Mouse (Mus musculus) heart, adult 11 months (tissue): ENCODE data around the gene Cacna1c.

Source experiments
- DNase-seq: peaks from one replicate; pipeline ENCODE4 v3.0.0; 2022

Gene Cacna1c

DNA sequence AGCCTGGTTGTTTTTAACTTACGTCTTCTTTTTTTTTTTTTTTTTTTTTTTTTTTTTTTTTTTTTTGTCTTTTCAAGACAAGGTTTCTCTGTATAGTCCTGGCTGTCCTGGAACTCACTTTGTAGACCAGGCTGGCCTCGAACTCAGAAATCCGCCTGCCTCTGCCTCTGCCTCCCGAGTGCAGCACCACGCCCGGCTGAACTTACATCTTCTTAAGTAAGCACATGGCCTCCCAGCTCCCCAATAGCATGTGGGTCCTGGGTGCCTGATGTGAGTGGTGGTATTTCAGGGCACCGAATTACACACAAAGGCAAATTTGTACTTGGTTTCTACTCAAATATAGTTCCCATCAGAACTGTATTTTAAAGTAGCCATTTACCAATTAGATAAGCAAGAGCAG lies 9.8 kb upstream of the Cacna1c start:
- peak; percentile 56 for DNase-seq

DNA sequence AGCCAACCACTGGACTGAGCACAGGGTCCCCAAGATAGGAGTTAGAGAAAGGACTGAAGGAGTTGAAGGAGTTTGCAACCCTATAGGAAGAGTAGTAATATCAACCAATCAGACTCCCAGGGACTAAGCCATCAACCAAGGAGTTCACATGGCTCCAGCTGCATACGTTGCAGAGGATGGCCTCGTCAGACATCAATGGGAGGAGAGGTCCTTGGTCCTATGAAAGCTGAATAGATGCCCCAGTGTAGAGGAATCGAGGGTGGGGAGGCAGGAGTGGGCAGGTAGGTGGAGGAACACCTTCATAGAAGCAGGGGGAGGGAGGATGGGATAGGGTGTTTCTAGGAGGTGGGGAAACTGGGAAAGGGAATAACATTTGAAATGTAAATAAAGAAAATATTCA lies 8.7 kb upstream of the Cacna1c start:
- peak; percentile 80 for DNase-seq

DNA sequence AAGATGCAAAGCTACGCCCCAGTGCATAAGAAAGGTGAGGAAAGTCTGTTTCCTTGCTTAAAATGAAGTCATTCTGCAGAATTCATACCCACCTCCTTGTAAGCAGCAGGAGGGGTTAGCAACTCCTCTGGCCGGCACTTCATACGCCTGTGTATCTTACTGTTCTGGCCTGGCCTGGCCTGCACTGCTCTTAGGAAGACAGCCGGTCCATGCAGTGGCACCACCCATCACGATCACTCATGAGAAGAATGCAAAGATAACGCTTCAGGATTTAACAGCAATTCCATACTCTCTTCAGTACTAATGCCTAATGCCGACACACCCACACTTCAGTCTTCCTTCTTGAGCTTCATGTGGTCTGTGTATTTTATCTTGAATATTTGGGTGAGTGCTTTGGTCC lies 8.1 kb upstream of the Cacna1c start:
- DNase-seq: peak; percentile 80

DNA sequence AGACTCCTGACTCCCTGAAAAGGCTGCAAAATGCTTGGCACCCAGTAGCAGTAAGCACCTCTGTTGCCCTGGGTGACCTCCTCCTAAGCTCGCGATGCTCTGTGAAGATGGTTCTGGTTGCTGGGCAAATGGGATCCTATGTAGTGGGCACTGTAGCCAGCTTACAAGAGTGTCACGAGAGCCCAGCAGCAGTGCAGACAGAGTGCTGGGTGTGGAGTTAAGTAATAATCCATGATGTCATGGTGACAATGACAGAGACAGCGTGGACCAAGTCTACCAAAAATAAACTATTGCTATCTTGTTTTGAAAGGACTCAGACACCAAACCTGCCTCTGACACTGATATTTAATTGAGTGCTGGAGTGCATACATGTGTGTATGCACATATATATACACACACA lies 5.4 kb upstream of the Cacna1c start:
- DNase-seq: peak; percentile 91

DNA sequence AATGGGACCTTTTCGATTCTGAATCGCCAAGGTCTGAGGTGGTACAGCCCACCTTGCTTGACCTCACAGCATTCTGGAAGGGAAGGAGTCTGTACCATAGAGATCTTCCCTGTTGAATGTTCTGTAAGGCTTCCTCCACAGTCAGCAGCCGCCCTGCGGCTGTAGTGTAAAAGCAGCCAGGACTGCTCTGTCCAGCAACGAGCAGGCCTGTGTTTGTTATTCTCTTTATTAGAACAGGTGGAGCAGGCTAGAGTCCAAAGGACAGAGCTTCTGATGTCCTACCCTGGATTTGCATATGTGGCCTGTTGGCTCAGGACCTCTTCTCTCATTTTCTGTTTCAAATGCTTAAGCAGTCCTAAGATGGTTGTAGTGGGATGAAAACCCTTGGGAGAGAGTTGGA lies 4.1 kb upstream of the Cacna1c start:
- DNase-seq: peak; percentile 85

DNA sequence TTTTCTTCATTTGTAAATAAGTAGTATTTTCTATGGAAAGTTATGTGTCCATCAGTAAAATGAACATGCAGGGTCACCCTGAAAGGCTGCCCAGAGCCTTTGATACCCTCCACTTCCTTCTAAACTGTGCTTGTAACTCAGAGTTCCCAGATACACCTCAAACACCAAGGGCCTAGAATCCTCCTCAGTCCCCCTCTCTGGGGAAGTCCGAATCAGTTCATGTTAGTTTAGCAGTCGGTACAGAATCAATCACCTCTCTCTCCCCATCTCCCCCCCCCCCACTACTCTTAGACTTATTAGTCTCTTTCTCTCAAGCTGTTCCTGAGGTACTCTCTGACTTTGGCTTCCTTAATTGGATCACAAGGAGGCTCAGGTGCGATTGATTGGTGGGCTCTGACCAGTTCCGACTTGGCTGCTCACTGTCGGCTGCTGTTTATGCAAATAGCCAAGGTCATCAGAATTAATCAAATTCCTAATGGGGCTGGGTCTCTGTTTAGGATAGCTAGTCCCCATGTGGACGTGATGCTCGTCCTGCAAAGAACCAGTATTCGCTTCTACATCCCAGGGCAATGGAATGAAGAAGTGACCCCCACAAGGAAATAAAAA lies 3.2 kb upstream of the Cacna1c start:
- DNase-seq: peak; percentile 84

DNA sequence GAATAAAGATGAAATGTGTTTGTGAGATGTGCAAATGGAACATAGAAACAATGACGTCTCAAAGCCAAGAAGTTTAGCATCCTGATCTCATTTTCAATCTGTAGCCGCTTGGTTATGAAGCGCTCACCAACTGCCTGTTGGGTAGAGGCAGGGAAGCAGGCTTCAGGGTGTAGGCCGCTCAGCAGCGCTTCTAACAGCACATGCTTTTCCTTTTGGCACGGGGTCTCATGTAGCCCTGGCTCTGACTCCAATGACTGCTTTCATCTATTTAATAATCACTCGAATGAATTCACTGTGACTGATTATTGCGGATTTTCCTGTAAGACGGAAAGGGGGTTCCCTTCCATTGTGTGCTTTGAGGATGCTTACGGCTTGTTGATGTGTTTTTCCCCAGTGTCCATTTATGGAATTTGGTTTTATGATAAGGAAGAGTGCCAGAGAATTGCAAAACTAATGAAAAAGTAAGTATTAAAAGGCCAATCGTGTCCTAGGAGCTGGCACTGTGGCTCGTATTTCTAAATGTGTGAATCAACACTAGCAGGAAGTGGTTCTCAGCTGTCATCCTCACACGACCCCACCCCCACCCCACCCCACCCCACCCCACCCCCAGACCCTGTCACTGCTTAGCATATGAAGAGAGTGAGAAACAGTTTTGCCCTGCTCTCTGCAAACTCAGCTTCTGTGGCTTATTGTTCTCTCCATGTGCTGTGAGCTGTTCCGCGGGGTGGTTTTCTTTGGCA lies 2.5 kb upstream of the Cacna1c start:
- DNase-seq: peak; percentile 91

DNA sequence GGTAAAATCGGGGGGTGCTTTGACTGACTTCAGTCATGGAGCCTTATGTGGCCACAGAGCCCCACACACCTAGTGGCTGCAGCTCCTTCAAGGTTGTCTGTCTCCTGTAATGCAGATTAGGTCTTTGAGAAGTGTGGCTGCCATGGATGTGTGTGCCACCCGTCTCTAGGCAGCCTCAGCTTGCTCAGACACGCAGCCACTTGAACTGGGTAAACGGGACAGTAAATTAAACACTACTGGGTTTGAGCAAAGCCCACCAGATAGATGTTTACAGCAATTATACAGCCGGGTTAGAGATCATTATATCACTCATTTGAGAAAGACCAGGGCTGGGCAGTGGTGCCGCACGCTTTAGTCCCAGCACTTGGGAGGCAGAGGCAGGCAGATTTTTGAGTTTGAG lies 1.6 kb downstream of the Cacna1c start:
- peak; percentile 91 for DNase-seq

DNA sequence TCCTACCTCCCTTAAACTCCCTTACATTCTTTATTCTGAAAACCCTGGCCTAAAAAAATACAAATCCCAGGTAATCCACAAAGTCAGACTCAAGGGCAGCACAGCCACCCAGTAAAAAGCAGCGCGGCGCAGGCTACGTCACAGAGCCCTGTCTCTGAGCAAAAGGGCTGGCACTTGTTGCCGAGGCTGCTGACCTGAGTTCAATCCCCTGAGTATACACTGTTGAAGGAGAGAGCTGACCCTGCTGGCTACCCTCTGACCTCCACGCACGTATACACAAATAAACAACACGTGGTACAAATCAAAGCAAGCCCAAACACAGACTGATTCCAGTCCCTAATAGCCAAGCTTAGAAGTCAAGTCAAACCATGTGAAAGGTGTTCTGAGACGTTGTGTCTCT lies 2.1 kb downstream of the Cacna1c start:
- peak; percentile 90 for DNase-seq

DNA sequence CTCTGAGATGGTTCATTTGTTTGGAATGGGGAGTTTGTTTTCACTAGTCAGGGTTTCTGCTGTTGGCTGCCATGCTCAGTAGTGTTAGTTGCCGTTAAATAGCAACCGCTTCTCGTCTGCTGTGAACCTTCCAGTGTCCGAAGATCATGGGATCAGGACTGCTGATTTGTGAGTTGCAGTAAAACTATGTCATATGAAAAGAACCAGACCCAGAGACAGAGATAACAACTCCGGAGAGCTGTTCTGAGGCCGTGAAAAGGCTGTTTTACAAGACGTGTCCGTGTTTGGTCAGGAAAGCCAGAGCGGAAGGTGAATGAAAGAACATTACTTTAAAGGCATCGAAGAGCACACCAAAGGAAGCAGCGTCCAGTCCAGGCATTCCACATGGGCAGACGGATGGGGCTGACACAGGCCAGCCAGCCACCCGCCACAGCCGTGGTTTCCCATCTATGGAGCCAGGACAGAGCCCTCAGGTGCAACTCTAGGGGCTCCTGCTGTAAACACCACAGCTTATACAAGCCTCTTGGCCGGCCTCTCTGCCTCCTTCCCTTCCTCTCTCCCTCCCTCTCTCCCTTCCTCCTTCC lies 2.6 kb downstream of the Cacna1c start:
- DNase-seq: peak; percentile 92

DNA sequence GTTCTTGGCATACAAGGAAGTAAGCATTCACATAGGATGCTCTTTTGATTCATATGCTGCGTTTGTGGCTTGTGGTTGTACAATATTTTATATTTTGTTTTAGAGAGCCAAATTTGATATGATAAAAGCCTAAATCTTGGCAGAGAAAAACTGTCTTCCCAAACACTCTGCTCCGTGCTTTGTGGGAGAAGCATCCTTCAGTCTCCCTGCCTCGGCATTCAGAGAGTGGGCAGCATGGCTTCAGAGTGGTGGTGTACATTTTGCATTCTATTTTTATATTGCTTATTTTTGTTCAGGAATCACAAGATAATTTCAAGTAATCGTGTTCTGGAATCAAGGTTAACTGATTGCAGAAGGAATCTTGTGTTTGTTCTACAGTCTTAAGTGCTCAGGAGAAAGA lies 4.7 kb downstream of the Cacna1c start:
- DNase-seq: no peak

DNA sequence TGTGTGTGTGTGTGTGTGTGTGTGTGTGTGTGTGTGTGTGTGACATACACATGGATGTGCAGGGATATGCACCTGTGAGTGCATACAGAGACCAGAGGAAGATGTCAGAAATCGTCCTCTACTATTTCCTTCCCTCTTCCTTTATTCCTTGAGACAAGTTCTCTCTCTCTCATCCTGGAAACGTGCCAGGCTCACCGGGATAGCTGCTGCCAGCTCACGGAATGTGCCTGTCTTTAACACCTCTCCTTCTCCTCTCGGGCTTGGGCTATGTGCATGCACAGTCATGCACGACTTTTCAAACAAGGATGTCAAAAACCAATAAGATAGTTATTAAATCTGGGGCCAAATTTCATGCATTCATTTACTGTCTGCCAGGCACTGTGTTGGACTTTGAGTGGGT lies 8.6 kb downstream of the Cacna1c start:
- DNase-seq: peak; percentile 72

DNA sequence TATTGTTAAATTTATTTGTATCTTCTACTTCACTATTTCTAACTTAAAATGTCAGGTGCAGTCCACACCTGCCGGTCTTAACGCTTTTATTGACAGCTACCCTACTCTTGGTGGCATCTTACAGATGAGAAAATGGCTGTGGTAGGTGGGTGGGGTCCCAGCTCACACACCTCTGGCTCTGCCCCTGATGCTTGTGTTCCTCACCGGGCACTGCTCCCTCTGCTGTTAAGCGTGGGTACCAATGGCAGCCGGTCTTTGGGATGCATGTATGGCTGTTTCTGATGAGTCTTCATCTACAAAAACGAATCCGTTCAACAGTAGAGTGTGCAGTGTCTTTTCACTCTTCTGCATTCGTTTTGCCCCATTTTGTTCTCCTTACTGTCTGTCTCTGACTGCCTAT lies 9.6 kb downstream of the Cacna1c start:
- DNase-seq: peak; percentile 87

DNA sequence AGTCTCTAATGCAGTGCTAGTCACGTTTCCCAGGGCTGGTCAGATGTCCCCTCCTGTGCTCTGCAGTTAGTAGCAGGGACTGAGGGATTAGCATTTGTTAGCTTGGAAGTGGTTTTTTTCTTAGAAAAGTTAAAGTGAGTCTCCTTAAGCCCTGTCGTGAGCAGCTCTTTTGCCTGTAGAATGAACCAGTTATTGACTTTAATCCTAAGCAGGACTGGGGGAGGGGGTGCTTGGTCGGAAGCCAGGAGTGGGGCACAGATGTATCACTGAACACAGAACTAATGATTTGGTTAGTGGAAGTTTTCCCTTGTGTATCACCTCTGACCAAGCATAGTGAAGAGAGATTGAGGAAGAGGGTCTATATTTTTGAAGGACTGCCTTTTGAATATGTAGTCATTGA lies 12.4 kb downstream of the Cacna1c start:
- peak; percentile 78 for DNase-seq

DNA sequence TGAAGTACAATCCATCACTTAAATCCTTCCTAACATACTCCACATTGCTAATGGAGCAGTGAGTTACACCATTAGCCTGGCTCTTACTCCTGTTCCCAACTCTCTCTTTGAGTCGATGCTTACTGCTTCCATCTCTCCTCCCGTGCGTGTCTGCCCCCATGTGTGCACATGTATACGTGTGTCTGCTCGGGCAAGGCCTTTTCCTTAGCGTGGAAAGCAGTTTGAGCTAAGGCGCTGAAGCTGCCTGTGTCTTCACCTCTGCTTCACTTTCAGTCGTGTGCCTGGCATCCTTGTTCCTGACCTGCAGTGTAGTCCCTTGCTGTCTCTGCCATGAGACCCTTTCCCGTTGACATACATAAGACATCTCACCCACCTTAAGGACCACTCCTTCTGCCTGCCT lies 14.0 kb downstream of the Cacna1c start:
- DNase-seq: peak; percentile 79

DNA sequence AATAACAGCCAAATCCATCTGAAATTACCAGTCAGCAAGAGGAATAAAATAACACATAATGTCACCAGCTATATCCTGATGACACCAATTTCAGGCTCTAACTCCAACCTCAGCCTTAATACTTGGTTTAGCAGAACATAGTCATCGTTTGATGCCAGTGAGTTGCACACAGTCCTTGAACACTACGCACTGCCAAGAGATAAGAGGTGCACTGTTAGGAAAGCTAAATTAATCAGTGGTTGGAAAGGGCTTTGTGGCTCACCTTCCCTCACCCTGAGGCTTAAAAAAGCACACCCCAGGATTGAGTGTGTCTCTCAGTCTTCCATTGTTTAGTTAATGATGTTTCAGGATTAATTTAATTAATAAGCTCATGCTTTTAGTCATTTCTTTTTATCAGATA lies 16.0 kb downstream of the Cacna1c start:
- DNase-seq: peak; percentile 94

DNA sequence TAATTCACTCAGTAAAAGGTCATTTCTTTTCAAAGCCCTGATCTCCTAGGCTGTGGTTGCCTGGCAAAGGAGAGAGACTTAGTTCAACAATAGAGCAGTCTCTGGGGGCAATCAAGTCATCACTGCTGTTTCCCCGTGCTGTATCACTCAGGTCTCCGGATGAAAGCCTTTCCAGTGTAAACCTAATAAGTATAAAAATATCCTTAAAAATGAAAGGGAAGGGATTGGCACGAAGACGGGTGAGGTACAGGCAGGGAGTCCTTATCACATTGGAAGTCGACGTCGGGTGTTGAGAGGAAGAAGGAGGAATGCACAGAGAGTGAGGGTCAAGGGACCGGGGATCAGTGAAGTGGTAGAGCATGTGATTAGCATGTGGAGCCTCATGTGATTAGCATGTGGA lies 19.1 kb downstream of the Cacna1c start:
- peak; percentile 92 for DNase-seq

DNA sequence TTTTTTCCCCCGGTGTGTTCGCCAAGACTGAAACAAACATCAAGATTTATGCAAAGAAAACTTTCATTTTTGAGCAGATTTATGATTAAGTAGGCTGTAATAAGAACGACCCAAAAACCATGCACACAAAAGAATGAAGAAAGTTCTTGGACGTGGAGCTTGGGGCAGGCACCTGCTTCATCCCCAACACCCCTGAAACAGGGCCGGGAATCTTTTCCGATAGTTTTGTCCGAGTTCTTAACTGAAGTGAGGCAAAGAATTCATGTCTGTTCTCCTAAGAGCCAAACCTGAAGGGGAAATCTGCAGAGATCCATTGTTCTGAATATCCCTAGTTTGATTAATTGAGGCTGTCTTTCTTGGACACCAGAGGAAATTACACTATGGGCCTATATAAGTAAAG lies 20.1 kb downstream of the Cacna1c start:
- no peak for DNase-seq

DNA sequence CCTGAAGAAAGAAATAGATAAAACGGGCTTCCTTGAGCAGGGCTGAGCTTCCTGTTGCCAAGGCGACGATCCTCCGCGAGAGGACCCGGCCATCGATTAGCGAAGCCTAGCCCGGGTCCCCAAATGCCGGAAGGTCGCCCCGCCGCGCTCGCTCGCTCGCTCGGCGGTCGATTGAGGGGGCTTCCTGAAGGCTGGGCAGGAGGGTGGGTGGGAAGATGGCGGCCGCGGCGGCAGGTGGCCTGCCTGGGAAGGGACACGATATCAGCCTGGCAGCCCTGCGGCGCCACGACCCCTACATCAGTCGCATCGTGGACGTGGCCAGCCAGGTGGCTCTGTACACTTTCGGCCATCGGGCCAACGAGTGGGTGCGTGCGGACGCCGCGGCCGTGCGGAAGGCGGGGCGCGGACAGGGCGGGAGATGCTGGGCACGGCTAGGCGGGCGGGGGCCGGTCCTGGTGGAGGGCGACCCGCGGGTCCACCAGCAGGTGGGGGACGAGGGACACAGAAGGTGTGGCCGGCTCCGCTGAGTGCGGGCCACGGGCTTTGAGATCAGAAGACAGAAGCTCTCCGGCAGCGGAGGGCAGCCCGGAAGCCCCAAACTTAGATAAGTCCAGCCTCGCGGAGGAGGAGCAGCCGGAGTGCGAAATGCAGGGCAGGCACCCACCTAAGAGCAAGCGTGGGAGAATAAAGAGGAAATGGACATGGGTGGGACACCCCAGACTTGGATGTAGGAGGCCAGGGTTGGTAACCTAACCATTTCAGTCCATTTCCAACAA lies 21.0 kb downstream of the Cacna1c start, which contains the start of gene Dcp1b:
TSS of gene Dcp1b (plus strand) at position 176 of the 776 bp plus-strand sequence.
- DNase-seq: peak; percentile 99

DNA sequence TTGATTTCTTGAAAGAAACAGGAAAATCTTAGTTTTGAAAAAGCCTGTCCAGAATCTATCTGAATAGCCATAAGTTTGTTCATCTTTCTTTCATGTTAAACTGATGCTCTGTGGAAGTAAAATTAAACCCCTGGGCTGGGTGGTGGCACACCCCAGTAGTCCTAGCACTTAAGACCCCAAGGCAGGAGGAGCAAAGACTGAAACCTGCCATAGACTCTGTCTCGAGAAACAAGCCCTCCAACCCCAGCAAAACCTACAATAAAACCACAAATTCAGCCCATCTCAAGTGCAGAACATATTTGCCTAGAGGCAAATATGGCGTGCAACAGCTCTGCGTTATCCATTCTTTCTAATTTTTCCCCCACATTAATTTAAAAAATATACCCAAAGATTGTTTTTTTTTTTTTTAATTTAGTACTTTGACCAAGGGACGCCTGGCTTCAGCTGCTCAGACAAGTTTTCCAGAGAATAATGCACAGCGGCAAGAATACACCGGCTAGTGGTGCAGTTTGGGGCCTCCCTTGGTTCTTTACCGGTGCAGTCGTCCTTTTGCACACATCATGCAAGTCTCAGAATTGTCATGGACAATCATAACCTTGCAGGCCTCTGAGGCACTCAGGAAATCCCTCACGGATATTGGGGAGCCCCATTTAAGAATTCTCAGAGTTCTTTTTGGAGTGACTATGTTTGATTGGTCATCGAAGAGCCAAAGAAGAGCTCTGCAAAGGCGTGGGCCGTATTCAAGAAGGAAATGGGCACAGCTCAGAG lies 21.7 kb downstream of the Cacna1c start:
- DNase-seq: peak; percentile 73

DNA sequence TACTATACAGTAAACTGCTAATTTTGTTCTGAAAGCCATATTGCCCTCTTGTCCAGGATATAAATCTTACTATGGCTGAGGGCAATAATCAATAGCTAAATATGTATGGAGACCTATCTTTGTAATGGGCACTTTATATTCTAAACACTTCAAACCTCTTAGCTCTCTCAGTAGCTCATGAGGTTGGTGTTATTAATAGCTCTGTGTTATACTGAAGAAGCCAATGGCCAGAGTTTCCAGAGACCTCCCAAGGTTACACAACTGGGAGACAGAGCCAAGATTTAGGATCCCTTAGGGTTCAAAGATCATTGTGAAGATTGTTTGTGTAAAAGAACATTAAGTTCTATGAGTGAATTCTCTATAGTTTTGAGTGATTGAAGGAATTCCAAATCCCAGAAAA lies 30.5 kb downstream of the Cacna1c start:
- DNase-seq: no peak

DNA sequence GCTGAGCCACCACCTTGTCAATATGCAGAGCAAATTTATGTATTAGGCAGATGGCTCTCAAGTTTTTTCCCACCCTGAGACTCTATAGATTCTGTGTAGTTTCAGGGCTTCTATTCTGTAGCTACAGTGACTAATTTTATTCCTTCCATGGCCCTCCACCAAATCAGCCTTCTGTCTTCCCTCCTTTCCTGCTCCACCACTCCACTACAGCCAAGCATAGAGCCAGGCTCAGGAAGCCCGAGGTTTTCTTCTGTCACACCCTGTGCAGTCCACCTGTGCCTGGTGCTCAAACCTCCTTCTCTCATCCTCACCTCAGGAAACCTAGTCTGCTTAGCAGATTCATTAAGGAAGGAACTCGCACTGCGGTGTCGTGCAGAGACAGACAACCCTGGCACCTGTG lies 51.1 kb downstream of the Cacna1c start:
- DNase-seq: no peak

DNA sequence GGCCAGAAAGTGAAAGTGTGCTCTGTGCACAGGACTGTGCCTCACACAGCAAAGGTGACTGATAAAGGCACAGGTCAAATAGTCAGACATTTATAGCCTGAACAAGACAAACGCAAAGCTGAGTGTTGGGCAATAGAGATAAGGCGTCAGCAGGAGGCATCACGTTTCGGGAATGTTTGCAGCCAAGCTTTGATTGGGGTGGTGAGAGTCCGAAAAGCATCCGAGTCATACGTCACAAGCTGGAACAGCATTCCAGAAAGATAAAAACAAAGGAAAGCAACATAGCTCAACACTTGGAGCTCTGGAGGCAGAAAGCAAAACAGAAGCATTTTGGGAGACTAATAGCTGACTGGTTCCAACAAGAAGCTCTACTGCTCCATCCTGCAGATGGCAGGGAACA lies 56.7 kb downstream of the Cacna1c start:
- peak; percentile 94 for DNase-seq
